Mouse (Mus musculus) c-Kit-positive CD71-positive TER-119-positive erythroid progenitor cells, embryonic 14.5 days (primary cell): ENCODE measurements around the gene Arsa.

Experiments
- DNase-seq: peaks from one replicate; pipeline ENCODE4 v3.0.0-alpha.2; 2013; ENCODE audit warnings: low spot score

Gene Arsa

DNA sequence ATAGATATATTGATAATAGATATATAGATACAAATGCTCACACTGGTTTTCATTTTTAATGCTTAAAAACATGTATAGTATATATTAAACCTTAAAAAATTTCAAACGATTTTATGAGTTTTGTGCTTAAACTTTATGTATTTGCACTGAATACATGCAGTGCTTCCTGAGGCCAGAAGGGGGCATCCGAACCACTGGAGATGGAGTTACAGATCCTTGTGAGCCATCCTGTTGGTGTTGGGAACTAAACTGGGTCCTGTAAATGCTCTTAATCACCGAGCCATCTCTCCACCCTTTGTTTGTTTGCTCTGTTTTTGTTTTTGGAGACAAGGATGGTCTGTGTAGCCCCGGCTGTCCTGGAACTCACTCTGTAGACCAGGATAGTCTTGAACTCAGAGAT lies 17.7 kb upstream of the Arsa start:
- no peak for DNase-seq

DNA sequence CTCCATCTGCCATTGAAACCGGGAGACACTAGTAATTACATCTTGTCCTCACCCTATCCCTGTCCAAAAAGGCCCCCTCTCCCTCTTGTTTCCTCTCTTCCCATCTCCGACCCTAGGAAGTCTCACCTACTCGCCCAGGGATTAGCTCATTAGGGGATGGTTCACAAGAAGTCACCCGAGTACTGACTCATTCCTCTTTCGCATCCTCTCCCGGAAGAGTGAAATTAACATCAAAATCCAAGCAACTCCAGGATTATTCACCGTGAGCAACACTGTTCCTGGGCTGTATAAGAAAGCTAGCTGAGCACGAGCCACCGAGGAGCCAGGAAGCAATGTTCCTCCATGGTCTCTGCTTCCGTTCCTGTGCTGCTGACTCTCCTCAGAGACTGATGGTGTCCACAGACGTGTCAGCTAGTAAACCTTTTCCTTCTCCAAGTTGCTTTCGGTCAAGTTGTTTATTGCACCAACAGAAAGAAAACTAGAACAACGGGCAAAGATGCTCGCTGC lies 11.4 kb upstream of the Arsa start:
- DNase-seq: no peak

DNA sequence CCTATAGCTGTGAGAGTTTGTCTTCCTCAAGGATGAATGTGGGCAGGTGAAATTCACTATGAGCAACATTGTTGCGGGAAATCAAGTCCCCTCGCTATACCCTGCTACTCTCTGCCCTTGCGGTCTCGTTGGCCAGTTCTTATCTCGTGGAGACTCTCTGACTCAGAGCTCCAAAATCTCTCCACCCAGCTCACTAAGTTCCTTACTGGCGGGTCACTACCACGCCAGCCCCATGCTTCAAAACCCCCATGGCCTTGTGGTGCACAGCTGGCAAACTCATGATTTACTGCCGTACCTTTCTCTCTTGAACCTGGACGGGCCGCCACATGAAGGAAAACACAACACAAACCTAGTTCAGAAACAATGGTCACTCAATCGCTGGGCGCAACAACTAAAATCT lies 11.0 kb upstream of the Arsa start:
- no peak for DNase-seq

DNA sequence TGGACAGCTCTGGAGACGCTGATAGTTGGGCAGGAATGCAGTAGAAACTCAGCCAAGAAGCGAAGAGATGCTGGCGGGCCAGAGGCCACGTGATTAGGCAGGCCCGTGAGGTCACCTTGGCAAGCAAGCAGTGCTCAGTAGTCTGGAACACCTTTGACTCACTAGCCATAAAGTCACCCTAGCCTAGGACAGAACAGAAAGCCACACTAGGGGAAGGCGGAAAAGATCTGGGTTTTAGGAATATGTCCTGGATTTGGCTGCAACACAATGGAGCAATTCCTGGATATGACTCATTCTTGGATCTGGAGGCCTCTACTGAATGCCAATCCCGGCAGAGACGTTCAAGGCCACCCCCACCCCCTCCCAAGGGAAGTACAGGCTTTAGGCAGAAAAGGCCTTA lies 3.4 kb upstream of the Arsa start:
- no peak for DNase-seq

DNA sequence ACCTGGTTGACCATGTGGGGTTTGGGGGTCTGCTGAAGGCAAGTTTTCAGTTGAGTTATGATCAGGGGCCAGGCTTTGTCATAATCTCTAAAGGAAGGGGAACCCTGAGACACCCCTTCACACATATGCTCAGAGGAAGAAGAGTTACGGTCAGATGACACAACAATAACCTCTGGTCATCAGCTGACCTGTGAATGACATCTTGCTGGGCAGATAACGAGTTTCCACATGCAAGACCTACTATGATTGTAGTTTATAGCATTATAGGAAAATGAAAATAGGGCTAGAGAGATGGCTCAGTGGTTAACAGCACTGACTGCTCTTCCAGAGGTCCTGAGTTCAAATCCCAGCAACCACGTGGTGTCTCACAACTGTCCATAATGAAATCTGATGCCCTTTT lies 1.4 kb upstream of the Arsa start:
- no peak for DNase-seq

DNA sequence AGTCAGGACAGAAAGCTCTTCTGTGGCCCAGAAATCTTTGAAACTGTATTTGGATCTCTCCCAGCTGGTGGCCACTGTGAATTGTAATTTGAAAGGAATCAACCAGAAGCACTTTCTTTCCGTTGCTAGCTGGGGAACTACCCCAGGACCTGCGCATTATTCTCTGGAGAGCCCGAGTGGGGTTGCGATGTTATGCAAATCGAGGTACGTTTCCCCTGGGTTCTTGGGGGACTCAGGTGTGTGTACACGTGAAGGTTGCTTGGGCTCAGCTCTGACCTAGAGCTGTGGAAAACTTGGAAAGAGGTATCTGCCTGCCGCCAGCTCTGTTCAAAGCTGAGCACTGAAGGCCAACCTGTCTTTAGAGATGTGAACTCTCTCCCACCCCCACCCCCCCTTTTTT lies 581 bp upstream of the Arsa start:
- DNase-seq: no peak

DNA sequence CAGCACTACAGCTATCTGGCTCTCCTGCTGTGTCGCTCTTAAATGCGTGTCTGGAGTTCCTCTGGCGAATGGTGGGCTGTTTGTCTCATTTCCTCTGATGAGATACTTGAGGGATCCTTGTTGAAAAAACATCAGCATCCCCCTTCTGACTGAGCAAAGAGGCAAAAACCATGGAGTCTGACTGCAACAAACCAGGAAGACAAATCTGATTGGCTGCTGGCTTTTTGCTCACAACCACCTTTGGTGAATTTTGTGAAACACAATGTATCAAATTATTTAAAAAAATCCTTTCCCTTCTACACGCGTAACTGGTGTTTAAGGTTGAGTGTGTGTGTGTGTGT lies 780 bp downstream of the Arsa start:
- DNase-seq: no peak

DNA sequence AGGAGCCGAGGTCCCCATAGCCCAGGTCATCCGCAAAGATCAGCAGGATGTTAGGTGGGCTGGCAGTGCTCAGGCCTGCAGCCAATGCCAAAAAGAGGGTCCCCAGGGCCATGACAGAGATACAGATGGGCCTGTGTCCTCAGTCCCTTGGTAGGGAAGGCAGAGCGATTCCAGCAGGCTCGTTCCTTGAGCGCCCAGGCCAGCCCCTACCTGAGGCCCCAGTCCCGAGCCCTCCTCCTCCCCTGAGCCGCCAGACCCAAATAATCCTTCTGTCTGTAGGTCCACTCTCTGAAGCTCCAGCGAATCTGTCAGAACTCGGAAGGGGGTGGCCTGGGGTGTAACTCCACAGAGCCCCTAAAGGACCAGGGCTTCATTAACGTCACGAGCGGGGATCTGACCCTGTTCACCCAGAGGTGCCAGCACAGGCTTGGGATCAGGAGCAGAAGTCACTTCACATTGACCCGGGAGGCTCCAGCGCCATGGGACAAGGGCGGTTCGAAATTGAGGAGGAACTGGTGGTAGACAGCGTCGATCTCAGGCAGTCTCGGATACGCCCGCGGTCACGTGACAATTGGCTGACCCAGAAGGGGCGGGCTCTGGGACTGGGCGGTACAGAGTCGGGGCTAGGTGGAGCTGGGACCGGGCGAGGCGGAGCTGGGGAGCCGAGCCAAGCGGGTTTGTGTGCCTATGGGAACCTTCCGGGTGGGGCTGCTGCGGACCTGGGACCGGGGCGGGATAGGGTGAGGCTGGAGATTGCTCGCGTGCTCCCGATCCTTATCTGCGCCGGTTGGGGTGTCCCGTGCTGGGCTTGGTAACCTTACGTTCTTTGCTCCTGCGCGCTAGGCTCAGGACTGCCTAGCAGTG lies 1.4 kb downstream of the Arsa start:
- DNase-seq: peak; percentile 91

DNA sequence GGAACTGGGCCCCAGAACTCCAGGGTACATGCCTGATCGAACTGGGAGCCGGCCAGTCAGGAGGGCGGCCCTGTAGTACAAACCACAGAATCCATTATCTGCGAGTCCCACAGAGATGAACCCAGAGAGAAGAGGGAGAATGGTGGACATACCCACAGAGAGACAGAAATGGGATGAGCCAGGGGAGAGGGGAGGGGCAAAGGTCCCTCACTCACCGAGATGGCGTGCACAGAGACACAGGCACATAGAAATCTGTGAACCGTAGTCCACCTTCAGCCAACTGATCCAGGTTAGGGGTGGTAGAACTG lies 2.0 kb downstream of the Arsa start:
- no peak for DNase-seq

DNA sequence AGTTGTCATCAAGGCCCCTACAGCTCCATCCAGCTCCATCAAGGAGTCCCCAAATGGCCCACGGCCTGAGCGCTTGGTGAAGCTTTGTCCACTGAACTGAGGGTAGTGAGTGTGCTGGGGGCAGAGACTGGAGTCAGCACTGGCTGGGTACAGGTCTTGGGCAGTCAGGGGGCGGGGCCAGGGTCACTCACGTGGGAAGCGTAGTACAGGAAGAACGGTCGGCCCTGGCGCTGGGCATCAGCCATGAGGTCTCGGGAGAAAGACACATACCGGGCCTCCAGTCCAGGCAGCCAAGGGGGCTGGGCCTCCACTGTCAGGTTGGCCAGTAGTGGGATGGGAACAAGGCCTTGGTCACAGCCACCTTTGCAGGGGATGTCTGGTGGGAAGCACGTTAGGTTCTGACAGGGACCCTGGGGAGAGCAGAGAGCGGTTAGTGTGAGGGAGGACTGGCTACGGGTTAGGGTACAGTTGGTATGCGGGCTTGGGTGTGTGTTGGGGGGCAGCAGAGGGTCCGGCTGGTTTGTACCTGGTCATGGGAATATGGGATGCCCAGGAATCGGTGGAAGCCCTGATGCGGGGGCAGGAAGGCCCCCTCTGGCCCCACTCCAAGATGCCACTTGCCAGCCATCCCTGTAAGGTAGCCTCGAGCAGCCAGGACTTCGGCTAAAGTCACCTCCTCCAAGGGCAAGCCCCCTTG lies 2.5 kb downstream of the Arsa start:
- no peak for DNase-seq

DNA sequence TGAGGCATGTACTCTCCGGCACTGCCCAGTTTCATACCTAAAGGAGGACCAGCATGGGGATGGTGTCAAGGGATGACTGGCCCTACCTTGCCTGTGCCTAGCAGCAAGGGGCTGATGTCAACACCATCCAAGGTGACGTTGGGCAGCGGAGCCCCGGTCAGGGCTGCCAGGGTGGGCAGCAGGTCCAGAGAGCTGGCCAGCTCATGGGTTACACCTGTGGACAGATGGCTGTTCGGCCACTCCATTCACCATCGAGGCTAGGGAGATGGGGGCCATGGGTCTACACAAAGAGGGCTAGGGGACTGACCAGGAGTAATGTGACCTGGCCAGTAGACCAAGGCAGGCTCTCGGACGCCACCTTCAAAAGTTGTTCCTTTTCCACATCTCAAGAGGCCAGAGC lies 3.3 kb downstream of the Arsa start:
- DNase-seq: no peak

DNA sequence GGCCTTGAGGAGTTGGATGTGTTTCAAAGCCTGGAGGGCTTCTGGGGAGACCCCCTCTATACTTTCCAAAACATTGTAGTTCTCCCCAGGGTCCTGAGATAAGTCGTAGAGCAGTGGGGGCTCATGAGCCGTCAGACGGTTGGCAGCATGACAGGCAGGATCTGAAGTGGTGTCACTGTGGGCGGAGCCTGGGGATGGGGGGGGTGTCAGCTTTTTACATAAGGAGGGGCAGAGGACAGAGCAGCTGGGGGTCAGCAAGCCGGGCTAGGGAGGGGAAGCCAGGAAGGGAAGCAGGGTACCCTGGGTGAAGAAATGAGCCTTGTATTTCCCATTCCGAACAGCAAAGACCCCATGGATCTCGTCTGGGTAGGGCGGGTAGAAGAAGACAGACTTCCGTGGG lies 3.9 kb downstream of the Arsa start:
- DNase-seq: no peak

DNA sequence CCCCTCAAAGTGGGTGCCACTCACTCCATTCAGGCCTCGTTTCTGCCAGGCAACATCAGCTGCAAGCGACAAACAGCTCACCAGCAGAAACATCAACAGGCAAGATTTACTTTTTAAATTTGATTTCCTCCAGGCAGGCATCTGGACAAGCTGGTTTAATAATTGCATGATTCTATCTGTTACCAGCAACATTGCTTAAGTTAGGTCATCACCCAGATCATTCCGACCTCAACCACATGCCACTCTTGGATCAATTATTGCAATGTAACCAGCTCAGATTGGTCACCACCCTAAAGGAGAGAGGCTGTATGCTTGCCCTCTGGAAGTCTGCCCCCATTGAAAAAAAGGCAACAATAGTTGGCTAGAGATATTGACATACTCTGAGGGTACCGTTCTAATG lies 5.7 kb downstream of the Arsa start:
- no peak for DNase-seq

DNA sequence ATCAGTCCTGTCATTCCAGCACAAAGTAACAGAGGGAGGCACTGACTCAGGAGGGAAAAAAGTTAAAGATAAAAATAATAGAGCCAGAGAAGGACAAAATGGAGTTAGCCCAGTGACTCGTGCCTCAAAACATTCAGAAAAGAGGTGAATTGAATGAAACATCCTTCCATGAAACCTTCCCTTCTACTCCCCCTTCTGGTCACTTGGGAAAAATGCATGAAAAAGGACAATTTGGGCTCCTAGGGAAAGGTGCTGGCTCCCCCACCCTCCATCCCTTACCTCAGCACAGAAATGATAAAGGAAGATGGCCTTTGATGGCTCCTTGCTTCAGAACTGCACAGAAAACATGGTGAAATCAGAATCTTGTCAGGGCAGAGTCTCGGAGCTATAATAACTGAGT lies 8.6 kb downstream of the Arsa start:
- peak; percentile 28 for DNase-seq

DNA sequence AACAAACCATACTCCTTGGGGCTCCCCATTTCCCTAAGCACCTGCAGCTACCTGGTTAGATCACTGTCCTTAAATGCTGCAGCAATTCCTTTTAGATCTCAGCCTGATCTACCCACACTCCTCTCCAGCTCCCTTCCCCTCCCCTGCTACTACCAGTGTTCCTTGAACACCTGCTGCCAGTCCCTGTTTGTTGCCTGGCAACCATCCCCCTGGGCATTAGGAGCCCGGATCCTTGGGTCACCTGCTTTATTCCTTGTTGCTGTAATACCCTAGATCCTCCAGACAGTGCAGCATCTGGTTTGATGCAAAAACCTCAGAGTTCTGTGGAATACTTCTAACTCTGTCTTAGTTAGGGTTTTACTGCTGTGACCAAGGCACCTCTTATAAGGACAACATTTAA lies 12.2 kb downstream of the Arsa start:
- no peak for DNase-seq

DNA sequence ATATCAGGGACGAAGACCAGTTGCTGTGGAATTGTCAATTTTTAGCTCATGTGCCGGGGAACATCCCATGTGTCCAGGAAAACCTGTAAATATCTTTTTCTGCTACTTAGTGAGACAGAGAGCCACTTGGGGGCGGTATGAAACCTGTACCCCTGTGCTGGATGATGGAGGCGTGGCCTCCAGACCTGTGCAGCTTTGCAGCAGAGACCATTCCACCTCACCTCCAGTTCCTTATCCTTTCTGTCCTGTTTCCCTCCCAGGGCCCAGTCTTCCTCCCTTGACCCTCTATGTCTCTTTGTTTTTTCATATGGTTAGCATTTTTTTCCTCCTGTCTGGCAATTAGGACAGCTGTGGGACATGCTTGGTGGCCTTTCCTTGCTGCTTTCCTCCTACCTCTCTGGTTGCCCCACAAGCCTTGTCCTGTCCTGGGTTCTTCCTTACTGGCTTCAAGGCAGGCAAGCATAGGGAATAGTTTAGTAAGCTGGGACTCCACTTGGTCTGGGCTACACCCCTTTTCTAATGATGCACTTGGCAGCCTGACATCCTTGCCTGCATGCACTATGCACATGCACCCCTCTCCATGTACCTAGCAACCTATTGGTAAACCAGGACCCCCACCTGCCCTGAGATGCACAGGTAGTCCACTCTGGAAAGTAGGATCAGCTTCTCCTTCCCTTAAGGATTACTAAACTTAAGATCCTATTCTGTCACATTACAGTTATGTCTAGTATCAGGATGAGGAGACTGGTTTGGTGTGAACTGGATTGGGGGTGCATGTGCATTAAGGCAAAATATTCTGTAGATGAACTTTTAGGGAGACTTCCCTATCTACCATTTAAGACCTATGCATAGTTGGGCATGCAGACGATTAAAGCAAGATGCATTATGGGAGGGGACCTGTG lies 13.6 kb downstream of the Arsa start:
- DNase-seq: no peak

DNA sequence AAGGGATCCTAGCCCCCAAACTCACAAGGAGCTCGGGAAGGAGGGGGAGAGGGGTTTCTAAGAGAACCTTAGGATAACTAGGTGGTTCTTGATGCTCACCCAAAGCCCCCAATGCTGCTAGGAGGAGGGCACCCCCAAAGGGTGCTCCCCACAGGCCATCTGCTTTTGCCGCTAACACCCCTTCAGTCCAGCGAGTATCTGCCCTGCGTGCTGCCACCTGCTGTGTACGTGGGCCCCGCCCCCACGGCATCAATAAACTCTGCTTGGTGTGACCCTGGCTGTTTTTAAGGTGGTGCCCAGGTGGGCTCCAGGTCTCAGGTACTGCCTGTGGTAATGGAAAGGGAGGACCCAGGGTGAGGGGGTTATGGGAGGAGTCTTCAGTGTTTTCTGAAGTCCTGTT lies 15.0 kb downstream of the Arsa start:
- no peak for DNase-seq

DNA sequence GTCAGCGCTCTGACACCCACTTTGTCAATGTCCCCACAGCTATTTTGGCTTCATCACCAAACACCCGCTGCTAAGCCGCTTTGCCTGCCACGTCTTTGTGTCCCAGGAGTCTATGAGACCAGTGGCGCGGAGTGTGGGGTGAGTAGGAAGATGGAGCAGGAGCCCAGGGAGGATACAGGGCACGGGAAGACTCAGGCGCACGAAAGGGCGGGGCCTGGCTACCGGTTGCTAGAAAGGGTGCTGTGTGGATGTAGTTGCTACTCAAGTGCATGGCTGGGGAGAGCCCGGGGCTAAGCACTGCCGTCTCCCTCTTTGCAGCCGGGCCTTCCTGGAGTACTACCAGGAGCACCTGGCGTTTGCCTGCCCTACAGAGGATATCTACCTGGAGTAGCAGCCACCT lies 15.9 kb downstream of the Arsa start:
- no peak for DNase-seq

DNA sequence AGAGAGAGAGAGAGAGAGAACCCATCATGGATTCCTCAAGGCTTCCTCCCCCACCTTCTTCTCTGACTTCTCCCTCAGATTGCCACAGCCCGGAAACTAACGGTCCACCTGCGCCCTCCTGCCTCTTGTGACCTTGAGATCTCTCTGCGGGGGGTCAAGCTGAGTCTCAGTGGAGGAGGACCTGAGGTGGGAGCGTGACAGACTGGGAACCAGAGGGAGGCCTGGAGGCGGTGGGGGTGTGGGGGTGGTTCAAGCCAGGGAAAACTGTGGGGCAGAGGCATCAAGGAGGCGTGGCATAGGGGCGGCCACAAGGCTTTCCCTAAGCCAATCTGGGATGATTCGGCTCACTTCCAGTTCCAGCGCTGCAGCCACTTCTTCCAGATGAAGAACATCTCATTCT lies 16.9 kb downstream of the Arsa start:
- no peak for DNase-seq

DNA sequence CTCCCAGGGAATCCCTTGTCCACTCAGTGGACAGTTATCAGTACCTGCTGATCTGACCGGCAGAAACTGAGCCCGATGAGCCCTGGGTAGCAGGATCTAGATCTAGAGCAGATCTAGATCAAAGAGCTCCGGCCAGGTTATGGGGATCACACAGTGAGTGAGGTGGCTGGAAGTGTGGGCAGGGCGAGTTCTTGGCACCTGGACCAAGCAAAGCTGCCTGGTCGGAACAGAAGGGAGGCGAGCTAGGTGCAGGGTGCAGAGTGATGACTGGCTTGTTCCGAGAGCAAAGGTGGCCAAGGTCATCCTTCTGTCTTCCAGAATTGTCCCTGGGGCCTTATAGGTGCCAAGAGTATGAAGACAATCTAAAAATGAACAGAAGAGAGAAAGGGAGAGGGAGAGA lies 17.4 kb downstream of the Arsa start:
- DNase-seq: no peak

DNA sequence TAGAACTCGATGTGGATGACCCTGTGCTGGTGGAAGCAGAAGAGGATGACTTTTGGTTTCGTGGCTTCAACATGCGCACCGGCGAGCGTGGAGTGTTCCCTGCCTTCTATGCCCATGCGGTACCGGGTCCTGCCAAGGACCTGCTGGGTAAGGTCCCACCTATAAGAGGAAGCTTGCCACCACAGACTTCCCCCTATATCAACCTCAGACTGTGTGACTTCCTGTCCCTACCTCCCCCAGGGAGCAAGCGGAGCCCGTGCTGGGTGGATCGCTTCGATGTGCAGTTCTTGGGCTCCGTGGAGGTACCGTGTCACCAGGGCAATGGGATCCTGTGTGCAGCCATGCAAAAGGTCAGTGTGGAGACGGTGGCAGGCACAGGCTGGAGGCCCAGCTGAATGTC lies 18.3 kb downstream of the Arsa start:
- no peak for DNase-seq

DNA sequence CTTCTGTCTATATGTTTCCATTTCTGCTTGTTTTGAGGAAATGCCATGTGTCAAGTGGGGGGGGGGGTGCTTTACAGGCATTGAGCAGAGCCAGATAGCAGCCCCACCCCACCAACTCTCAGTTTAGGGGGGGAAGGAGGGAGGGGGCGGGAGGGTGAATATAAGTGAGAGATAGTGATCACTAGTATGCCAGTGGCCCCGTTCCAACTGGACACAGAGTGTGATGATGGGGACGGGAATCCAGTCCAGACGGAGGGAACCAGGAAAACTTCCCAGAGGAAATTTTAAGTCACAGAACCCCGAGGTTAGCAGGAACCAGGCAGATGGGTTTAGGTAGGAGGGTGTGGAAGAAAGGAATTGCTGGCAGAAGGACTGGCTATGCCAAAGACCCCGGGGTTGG lies 21.6 kb downstream of the Arsa start:
- DNase-seq: no peak

DNA sequence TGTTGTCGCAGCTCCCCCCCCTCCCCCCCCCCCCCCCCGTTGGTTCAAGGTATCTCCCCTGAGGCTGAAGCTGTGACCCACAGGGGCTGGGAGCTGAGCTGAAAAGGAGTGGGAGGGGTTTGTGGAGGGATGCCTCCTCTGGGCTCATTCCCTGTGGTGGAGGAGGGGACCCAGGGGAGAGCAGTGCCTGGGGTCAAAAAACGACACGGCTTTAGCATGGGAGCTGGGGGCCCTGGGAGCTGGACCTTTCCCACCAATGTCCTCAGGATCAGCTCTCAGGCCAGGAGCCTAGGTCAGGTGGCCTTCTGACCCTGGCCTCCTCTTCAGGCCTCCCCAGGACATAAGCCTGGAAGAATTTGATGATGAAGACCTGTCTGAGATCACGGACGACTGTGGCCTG lies 22.4 kb downstream of the Arsa start:
- no peak for DNase-seq
